16 mouse cellular contexts compared by ENCODE assay signal in the genomic region with DNA sequence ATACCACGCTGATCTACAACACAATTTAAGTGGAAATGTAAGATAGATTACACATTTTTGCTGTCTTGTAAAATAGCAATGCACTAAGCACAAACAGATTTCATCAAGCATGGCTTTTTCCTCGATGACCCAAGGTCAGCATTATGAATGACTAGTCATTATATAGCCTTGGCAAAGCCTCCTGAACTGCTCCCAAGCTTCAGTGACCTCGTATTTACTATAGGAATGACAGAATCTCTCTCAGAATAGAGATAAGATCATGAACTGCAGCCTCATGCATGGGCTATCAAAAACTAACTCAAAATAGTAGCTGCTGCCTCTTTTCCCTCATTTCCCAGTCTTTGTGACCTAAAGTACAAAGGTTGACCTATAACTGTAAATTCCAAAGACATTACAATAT.
"Had no signal": no experiment of that assay in that cellular context is flagged by ENCODE, and none has a peak within 500 bp of the region (broad histone marks: within the 10 kb centered on the region; RNA-seq: fewer than 3 reads in every experiment).

No protein-coding gene starts in this region.

- H3K4me1 ChIP-seq: liver, embryonic 13.5 days; megakaryocyte, embryonic 14.5 days; midbrain, embryonic 15.5 days; neural tube, embryonic 13.5 days had no signal

- H3K9me3 ChIP-seq: limb, embryonic 12.5 days; liver, embryonic 13.5 days; midbrain, embryonic 15.5 days; neural tube, embryonic 13.5 days; stomach, embryonic 15.5 days had no signal

- ATAC-seq: liver, postnatal 0 days; midbrain, embryonic 15.5 days had no signal

- H3K27me3 ChIP-seq: limb, embryonic 12.5 days; liver, embryonic 13.5 days; megakaryocyte, embryonic 14.5 days; midbrain, embryonic 15.5 days; neural tube, embryonic 13.5 days; stomach, embryonic 15.5 days had no signal

- H3K9ac ChIP-seq: limb, embryonic 12.5 days; liver, embryonic 13.5 days; liver, postnatal 0 days; midbrain, embryonic 15.5 days; neural tube, embryonic 13.5 days; stomach, embryonic 15.5 days had no signal

- DNase-seq: kidney, postnatal 4 days; liver; liver, embryonic 13.5 days; liver, postnatal 0 days; lung, postnatal 10 days; right cerebral cortex, postnatal 14 days; thymus, adult 2 months; thymus, postnatal 25 days had no signal

- H3K4me2 ChIP-seq: limb, embryonic 12.5 days; liver, embryonic 13.5 days; midbrain, embryonic 11.5 days; midbrain, embryonic 15.5 days; neural tube, embryonic 13.5 days; stomach, embryonic 15.5 days had no signal

- H3K4me3 ChIP-seq: layer of hippocampus, adult 2 months; limb, embryonic 12.5 days; liver, embryonic 13.5 days; megakaryocyte, embryonic 14.5 days; midbrain, embryonic 15.5 days; neural tube, embryonic 13.5 days; stomach, embryonic 15.5 days had no signal

- H3K27ac ChIP-seq: layer of hippocampus, adult 2 months; limb, embryonic 12.5 days; liver, embryonic 13.5 days; macrophage; midbrain, embryonic 15.5 days; neural tube, embryonic 13.5 days; stomach, embryonic 15.5 days had no signal

- H3K36me3 ChIP-seq: limb, embryonic 12.5 days; liver, embryonic 13.5 days; midbrain, embryonic 15.5 days; neural tube, embryonic 13.5 days; stomach, embryonic 15.5 days had no signal
